Mouse (Mus musculus): ENCODE data around the gene Ndufv1.
A peak's percentile ranks its signal among the peaks of the same experiment; 100 is the strongest.
"Not testable (repeated sequence)": the region's sequence is repeated elsewhere in the genome, so short reads cannot be mapped to it uniquely, and the experiment has no call there.

Ndufv1 gene

GRCm38 (mm10) chr19:4012432-4013022 is at the start of gene Ndufv1:
Gene Ndufv1, minus strand, starts transcription at chr19:4012806.
- DNase-seq (ENCODE audit: low read depth) = peak; percentile 100

DNA sequence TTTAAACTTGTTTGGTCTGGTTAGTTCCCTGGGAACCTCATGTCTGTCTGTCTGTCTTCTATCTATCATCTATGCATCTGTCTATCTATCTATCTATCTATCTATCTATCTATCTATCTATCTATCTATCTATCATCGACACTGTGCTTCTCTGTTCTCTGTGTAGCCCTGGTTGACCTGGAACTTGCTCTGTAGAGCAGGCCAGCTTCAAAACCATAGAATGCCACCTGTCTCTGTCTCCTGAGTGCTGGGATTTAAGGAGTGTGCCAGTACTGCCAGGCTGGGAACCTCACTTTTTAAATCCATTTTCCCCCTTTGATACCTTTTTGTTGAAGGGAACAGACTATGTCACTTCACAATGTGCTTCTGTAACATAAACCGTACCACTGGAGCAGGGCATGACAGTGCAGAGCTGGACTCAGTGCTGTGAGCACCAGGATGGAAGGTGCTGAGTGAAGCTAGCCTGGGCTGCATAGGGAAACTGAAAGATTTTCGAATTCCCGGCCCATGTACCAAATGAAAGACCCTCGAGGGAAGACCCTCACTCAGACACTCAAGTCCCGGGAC is 48.4 kb upstream of the Ndufv1 start:
- no peak for DNase-seq (ENCODE audit: low read depth)

DNA sequence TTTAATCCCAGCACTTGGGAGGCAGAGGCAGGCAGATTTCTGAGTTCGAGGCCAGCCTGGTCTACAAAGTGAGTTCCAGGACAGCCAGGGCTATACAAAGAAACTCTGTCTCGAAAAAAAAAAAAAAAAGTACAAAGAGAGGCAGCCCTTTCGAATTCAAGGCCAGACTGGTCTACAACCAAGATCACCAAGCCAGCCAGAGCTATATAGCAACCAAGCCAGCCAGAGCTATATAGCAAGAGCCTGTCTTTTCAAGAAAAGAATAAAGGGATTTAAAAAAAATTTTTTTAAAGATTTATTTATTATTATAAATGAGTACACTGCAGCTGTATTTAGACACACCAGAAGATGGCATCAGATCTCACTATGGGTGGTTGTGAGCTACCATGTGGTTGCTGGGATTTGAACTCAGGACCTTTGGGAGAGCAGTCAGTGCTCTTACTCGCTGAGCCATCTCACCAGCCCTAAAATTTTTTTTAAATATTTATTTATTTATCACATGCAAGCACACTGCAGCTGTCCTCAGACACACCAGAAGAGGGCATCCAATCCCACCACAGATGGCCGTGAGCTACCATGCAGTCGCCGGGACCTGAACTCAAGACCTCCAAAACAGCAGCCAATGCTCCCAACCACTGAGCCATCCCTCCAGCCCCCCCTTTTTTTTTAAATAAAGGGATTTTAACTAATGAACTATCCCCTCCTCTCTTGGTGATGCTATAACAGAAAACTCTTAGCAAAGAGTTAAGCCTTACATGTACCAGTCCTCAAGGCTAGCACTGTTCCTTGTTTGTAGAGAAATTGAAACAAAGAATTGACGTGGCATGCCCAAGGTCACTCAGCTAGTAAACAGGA is 47.7 kb upstream of the Ndufv1 start:
- not testable (repeated sequence) for DNase-seq (ENCODE audit: low read depth)

- no peak for DNase-seq (ENCODE audit: low read depth)
These were observed 46.6 kb upstream of the Ndufv1 start, which contains the start of gene Gstp3 for GRCm38 (mm10) chr19:4059069-4059740. Gene Gstp3, minus strand, starts transcription at chr19:4059569.

GRCm38 (mm10) chr19:4058581-4058980 is 46.0 kb upstream of the Ndufv1 start:
- no peak for DNase-seq (ENCODE audit: low read depth)

DNA sequence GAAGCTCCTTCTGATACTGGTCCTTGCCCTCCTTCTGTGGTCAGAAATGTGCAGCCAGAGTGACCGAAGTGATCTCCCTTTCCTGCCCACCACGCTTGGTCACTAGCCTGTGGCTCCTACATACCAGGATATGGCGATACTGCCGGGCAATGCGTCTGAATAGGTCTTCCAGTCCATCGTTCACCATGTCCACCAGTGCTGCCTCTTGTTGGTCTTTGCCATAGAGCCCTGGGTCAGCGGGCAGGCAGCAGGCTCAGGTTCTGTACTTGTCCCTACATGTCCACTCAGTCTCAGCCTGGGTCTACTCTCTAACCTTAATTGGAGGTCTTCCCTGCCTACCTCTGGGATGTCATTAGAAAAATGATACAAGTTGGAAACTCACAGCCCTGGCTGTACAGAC is 45.4 kb upstream of the Ndufv1 start:
- no peak for DNase-seq (ENCODE audit: low read depth)

DNA sequence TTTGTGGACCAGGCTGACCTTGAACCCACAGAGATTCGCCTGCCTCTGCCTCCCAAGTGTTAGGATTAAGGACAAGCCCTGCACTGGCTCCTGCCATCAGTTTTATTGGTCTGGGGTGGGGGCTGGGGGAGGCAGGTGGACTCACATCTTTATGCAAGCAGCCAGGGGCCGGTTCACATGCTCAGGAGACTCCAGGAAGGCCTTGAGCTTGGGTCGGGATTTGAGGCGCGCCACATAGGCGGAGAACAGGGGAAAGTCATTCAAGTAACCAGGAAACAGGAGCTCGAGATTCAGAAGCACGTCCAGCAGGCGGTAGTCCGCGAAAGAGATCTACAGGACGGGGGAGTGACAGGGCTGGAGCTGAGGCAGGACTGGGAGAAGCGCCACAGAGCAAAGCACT is 44.8 kb upstream of the Ndufv1 start:
- DNase-seq (ENCODE audit: low read depth) = no peak

GRCm38 (mm10) chr19:4056727-4057126 is 44.1 kb upstream of the Ndufv1 start:
- no peak for DNase-seq (ENCODE audit: low read depth)

DNA sequence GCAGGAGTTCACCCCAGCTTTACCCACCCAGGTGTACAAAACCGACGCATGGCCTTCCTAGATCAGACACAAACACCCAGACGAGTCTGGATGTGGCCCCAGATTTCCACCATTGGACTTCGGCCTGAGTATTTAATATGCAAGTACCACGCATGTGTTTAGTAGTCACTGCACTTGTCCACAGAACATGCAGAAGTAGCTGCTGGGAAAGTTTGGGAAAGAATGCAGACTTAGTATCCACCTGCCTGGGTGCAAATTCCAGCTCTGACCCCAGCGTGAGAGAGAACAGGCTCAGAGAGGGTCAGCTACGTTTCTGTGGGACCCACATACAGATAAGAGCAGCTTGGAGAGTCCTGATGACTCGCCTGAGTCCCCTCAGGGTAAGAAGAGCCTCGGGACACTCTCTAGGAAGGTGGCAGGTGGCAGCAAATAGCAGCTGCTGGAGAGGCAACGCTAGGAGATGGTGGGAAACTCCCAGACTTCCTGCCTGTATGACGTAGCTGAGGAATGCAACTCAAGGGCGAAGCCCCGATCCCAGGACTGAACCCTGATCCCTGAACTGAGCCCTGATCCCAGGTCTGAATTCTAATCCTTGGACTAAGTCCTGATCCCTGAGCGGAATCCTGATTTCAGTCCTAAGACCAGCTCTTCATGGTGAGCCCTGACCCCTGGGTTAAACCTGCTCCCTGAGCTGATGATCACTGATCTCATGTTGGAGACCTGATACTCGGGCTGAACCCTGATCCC is 43.5 kb upstream of the Ndufv1 start:
- DNase-seq (ENCODE audit: low read depth) = no peak

GRCm38 (mm10) chr19:4055216-4055946 is 42.8 kb upstream of the Ndufv1 start:
- DNase-seq (ENCODE audit: low read depth) = no peak

GRCm38 (mm10) chr19:4054613-4055012 is 42.0 kb upstream of the Ndufv1 start:
- no peak for DNase-seq (ENCODE audit: low read depth)

- DNase-seq (ENCODE audit: low read depth) = no peak
These were observed 40.0 kb upstream of the Ndufv1 start for GRCm38 (mm10) chr19:4052516-4053030.

DNA sequence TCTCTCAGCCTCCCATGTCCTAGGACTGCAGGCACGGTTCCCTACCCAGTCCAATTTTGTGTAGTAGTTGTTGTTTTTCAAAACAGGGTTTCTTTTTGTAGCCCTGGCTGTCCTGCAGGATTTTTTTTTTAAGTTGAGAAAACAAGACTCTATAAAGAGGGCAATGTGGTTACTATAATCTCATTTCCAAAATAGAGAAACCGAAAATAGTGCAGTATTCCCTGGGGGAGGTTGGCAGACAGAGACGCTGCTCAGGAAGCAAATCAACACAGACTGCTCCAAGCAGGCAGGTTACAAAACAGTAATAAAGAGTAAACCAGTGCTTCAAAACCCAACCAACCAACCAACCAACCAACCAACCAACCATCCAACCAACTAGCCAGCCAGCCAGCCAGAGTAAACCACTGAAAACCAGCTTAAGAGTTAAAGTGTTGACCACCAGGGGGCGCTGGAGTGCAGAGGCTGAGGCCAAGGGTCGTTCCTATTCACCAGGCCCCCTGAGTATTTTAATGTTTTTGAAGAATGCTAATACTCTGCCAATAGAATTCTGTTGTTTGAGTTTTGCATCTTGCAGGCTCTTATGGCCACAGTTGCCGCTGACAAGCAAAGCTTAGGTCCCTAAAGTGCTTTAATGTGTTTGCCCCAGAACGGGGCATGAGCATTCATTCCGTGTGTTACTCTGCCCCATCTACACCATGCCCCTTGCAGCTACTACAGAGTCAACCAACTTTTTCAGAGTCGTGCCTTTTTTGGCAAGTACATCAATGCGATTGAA is 39.3 kb upstream of the Ndufv1 start:
- peak; percentile 80 for DNase-seq (ENCODE audit: low read depth)

DNA sequence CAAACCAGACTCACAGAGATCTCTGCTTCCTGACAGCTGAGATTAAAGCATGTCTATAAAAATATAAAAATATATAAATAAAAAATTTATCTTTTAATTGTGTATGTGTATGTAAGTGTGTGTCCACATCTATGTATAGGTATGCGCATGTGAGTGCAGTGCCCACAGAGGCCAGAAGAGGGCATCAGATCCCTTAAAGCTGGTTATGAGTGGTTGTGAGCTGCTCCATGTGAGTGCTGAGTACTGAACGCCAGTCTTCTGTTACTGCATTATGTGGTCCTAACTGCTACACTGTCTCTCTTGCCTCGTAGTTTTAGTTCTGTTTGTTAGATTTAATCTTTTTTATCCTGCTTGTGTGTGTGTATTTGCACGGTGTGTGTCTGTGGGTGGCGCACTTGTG is 38.4 kb upstream of the Ndufv1 start:
- DNase-seq (ENCODE audit: low read depth) = no peak

DNA sequence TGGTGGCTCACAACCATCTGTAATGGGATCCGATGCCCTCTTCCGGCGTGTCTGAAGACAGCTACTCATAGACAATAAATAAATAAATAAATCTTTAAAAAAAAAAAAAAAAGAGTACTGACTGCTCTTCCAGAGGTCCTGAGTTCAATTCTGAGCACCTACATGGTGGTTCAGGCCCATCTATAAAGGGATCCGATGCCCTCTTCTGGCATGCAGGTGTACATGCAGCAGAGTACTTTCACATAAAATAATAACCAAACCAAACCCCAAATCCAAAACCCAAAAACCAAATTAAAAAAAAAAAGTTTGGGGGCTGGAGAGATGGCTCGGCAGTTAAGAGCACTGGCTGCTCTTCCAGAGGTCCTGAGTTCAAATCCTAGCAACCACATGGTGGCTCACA is 36.5 kb upstream of the Ndufv1 start:
- DNase-seq (ENCODE audit: low read depth) = not testable (repeated sequence)

GRCm38 (mm10) chr19:4047859-4048258 is 35.3 kb upstream of the Ndufv1 start:
- DNase-seq (ENCODE audit: low read depth) = peak; percentile 78

- no peak for DNase-seq (ENCODE audit: low read depth)
These were observed 34.3 kb upstream of the Ndufv1 start for GRCm38 (mm10) chr19:4046866-4047254.

DNA sequence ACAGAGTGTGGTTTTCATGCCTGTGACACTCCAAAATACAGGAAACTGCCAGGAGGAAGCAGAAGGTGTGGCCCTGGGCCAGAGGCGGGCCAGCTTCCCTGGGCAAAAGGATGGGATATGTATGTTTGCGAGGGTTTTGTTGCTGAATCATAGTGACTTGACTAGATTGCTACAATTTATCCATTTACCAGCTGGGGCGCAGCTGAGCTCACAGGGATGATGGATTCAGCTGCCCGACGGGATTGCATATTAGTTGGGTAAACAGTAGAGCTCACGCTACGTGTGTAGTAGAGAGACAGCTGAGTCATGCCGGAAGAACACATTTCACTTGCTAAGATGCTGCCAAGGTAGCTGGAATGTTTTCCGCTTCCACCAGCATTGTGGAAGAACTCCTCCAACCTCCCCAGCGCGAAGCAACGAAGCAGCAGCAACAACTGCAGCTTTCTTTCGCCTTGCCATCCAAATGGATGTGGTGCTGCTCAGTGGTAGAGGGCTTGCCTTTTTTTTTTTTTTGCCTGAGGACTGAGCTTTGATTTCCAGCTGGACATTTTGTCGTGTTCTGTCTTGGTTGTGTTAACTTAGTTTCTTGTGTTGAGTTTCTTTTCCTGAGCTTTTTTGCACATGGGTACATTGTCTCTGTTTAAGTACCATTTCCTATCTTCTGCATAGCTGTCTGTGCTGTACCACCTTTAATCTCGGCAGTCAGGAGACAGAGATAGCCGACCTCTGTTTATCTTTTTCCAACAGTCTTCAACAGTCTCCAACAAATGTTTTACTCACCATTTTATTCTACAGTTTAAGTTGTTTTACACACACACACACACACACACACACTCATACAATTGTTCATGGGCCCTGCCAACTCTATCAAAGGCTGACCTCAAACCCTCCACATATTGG is 33.6 kb upstream of the Ndufv1 start, which contains the start of gene Gstp2:
Gene Gstp2 (minus strand): TSS at position 58 of the 900 bp plus-strand sequence.
- DNase-seq (ENCODE audit: low read depth) = peak; percentile 98

GRCm38 (mm10) chr19:4044109-4044508 is 31.5 kb upstream of the Ndufv1 start:
- DNase-seq (ENCODE audit: low read depth) = not testable (repeated sequence)

Measured in NIH3T3 (cell line).